Mouse (Mus musculus): ENCODE results near the gene Hax1. TPM values are rescaled to one million over a fixed set of nuclear protein-coding genes. Genes with fewer than 3 reads are reported as not detected.

Hax1 gene
- polyA plus RNA-seq, 1 experiment from 2014 or later: 122 TPM

- H3K27me3 ChIP-seq (ENCODE audit: control insufficient read depth, insufficient read depth, low read length): no peaks in the 10 kb centered on the region
- H3K4me3 ChIP-seq (ENCODE audit: low read depth, low read length): no peak overlapping the region
- H3K27ac ChIP-seq (ENCODE audit: low read length): no peak overlapping the region
- H3K4me2 ChIP-seq (replicated peaks; ENCODE audit: low read depth, low read length): no peak overlapping the region
- peaks cover 27% of the 10 kb centered on the region for H3K4me1 ChIP-seq (ENCODE audit: control insufficient read depth, insufficient read depth, low read length)
- WGBS: 79% methylated on average over 4 of the region's 4 CpGs
- peaks cover 28% of the 10 kb centered on the region for H3K36me3 ChIP-seq (ENCODE audit: control insufficient read depth, insufficient read depth, low read length)
- no peaks in the 10 kb centered on the region for H3K9me3 ChIP-seq (ENCODE audit: control insufficient read depth, low read depth, low read length)
- no peak overlapping the region for H3K9ac ChIP-seq (replicated peaks; ENCODE audit: low read depth, low read length)
- ATAC-seq (ENCODE audit: insufficient number of reproducible peaks, insufficient read depth, low FRiP score, low read depth): no peak
These were observed 39.1 kb downstream of the Hax1 start for GRCm38 (mm10) chr3:89959435-89959834.

GRCm38 (mm10) chr3:89957880-89958279, 40.7 kb downstream of the Hax1 start:
- H3K27me3 ChIP-seq (ENCODE audit: control insufficient read depth, insufficient read depth, low read length): no peaks in the 10 kb centered on the region
- WGBS: 89% methylated on average over 9 of the region's 9 CpGs
- ATAC-seq (ENCODE audit: insufficient number of reproducible peaks, insufficient read depth, low FRiP score, low read depth): no peak
- H3K27ac ChIP-seq (ENCODE audit: low read length): no peak overlapping the region
- H3K4me2 ChIP-seq (replicated peaks; ENCODE audit: low read depth, low read length): no peak overlapping the region
- H3K9ac ChIP-seq (replicated peaks; ENCODE audit: low read depth, low read length): no peak overlapping the region
- peaks cover 27% of the 10 kb centered on the region for H3K4me1 ChIP-seq (ENCODE audit: control insufficient read depth, insufficient read depth, low read length)
- H3K9me3 ChIP-seq (ENCODE audit: control insufficient read depth, low read depth, low read length): no peaks in the 10 kb centered on the region
- no peak overlapping the region for H3K4me3 ChIP-seq (ENCODE audit: low read depth, low read length)
- peaks cover 36% of the 10 kb centered on the region for H3K36me3 ChIP-seq (ENCODE audit: control insufficient read depth, insufficient read depth, low read length)

- Histone ChIP-seq H3K4me2 (replicated peaks; ENCODE audit: low read depth, low read length) (no peak overlapping the region), H3K9me3 (ENCODE audit: control insufficient read depth, low read depth, low read length) (no peaks in the 10 kb centered on the region), H3K27ac (ENCODE audit: low read length) (no peak overlapping the region), H3K4me3 (ENCODE audit: low read depth, low read length) (no peak overlapping the region), H3K27me3 (ENCODE audit: control insufficient read depth, insufficient read depth, low read length) (no peaks in the 10 kb centered on the region), H3K36me3 (ENCODE audit: control insufficient read depth, insufficient read depth, low read length) (peaks cover 50% of the 10 kb centered on the region), H3K4me1 (ENCODE audit: control insufficient read depth, insufficient read depth, low read length) (peaks cover 16% of the 10 kb centered on the region), H3K9ac (replicated peaks; ENCODE audit: low read depth, low read length) (no peak overlapping the region)
- no peak for ATAC-seq (ENCODE audit: insufficient number of reproducible peaks, insufficient read depth, low FRiP score, low read depth)
- 91% methylated on average over 7 of the region's 7 CpGs for WGBS
These were observed 42.2 kb downstream of the Hax1 start for GRCm38 (mm10) chr3:89956177-89956971.

GRCm38 (mm10) chr3:89953420-89953819, 45.2 kb downstream of the Hax1 start:
- WGBS: 4% methylated on average over 4 of the region's 4 CpGs
- Histone ChIP-seq H3K4me1 (ENCODE audit: control insufficient read depth, insufficient read depth, low read length) (no peaks in the 10 kb centered on the region), H3K27ac (ENCODE audit: low read length) (no peak overlapping the region), H3K4me2 (replicated peaks; ENCODE audit: low read depth, low read length) (no peak overlapping the region), H3K27me3 (ENCODE audit: control insufficient read depth, insufficient read depth, low read length) (no peaks in the 10 kb centered on the region), H3K9me3 (ENCODE audit: control insufficient read depth, low read depth, low read length) (no peaks in the 10 kb centered on the region), H3K36me3 (ENCODE audit: control insufficient read depth, insufficient read depth, low read length) (peaks cover 74% of the 10 kb centered on the region), H3K4me3 (ENCODE audit: low read depth, low read length) (no peak overlapping the region), H3K9ac (replicated peaks; ENCODE audit: low read depth, low read length) (no peak overlapping the region)
- ATAC-seq (ENCODE audit: insufficient number of reproducible peaks, insufficient read depth, low FRiP score, low read depth): peak; percentile 26; the same call in 1 of the 2 replicates

- ATAC-seq (ENCODE audit: insufficient number of reproducible peaks, insufficient read depth, low FRiP score, low read depth): no peak
- peaks cover 91% of the 10 kb centered on the region for H3K36me3 ChIP-seq (ENCODE audit: control insufficient read depth, insufficient read depth, low read length)
- 92% methylated on average over 6 of the region's 6 CpGs for WGBS
- H3K4me3 ChIP-seq (ENCODE audit: low read depth, low read length): no peak overlapping the region
- no peaks in the 10 kb centered on the region for H3K27me3 ChIP-seq (ENCODE audit: control insufficient read depth, insufficient read depth, low read length)
- no peaks in the 10 kb centered on the region for H3K9me3 ChIP-seq (ENCODE audit: control insufficient read depth, low read depth, low read length)
- H3K4me2 ChIP-seq (replicated peaks; ENCODE audit: low read depth, low read length): no peak overlapping the region
- H3K9ac ChIP-seq (replicated peaks; ENCODE audit: low read depth, low read length): no peak overlapping the region
- H3K27ac ChIP-seq (ENCODE audit: low read length): no peak overlapping the region
- H3K4me1 ChIP-seq (ENCODE audit: control insufficient read depth, insufficient read depth, low read length): no peaks in the 10 kb centered on the region
These were observed 49.9 kb downstream of the Hax1 start for GRCm38 (mm10) chr3:89948655-89949054.

- Histone ChIP-seq H3K4me1 (ENCODE audit: control insufficient read depth, insufficient read depth, low read length) (no peaks in the 10 kb centered on the region), H3K9me3 (ENCODE audit: control insufficient read depth, low read depth, low read length) (no peaks in the 10 kb centered on the region), H3K27me3 (ENCODE audit: control insufficient read depth, insufficient read depth, low read length) (no peaks in the 10 kb centered on the region), H3K4me3 (ENCODE audit: low read depth, low read length) (no peak overlapping the region), H3K36me3 (ENCODE audit: control insufficient read depth, insufficient read depth, low read length) (peaks cover 94% of the 10 kb centered on the region), H3K9ac (replicated peaks; ENCODE audit: low read depth, low read length) (no peak overlapping the region), H3K4me2 (replicated peaks; ENCODE audit: low read depth, low read length) (no peak overlapping the region), H3K27ac (ENCODE audit: low read length) (no peak overlapping the region)
- ATAC-seq (ENCODE audit: insufficient number of reproducible peaks, insufficient read depth, low FRiP score, low read depth): no peak
- WGBS: 86% methylated on average over 11 of the region's 11 CpGs
These were observed 50.6 kb downstream of the Hax1 start for GRCm38 (mm10) chr3:89948021-89948420.

Small RNAs within 50 kb of the gene (microRNA-seq; reads per million reads assigned to microRNA genes)
- 1.3 reads per million for gene Mir7669

Other genes starting within 250 kb of the Hax1 start
- gene Chrnb2, start 234.1 kb downstream of the Hax1 start, polyA plus RNA-seq (2014; fragmentation: Nextera tagmentation; extraction: Ambion mirVana): 1.9 and 2.5 TPM in 2 replicates
- 21.8 and 22.0 TPM in 2 replicates for gene Ube2q1, start 225.2 kb downstream of the Hax1 start, polyA plus RNA-seq (2014; fragmentation: Nextera tagmentation; extraction: Ambion mirVana)
- 4.0 and 5.7 TPM in 2 replicates for gene She, start 167.4 kb downstream of the Hax1 start, polyA plus RNA-seq (2014; fragmentation: Nextera tagmentation; extraction: Ambion mirVana)
- 1.6 and 1.8 TPM in 2 replicates for gene Il6ra, start 85.6 kb downstream of the Hax1 start, polyA plus RNA-seq (2014; fragmentation: Nextera tagmentation; extraction: Ambion mirVana)
- gene Atp8b2, start 35.3 kb downstream of the Hax1 start, polyA plus RNA-seq (2014; fragmentation: Nextera tagmentation; extraction: Ambion mirVana): 19.0 and 21.0 TPM in 2 replicates
- gene 4933434E20Rik, start 52.9 kb upstream of the Hax1 start, polyA plus RNA-seq (2014; fragmentation: Nextera tagmentation; extraction: Ambion mirVana): 157 and 162 TPM in 2 replicates
- gene Ubap2l, start 53.8 kb upstream of the Hax1 start, polyA plus RNA-seq (2014; fragmentation: Nextera tagmentation; extraction: Ambion mirVana): 242 and 258 TPM in 2 replicates
- gene Tpm3, start 73.9 kb upstream of the Hax1 start, polyA plus RNA-seq (2014; fragmentation: Nextera tagmentation; extraction: Ambion mirVana): 533 and 553 TPM in 2 replicates
- gene Nup210l, start 105.4 kb upstream of the Hax1 start, polyA plus RNA-seq (2014; fragmentation: Nextera tagmentation; extraction: Ambion mirVana): 0.69 and 0.98 TPM in 2 replicates
- gene Rps27, start 214.9 kb upstream of the Hax1 start, polyA plus RNA-seq (2014; fragmentation: Nextera tagmentation; extraction: Ambion mirVana): 2,110 and 2,351 TPM in 2 replicates
- 17.7 and 18.1 TPM in 2 replicates for gene Rab13, start 214.9 kb upstream of the Hax1 start, polyA plus RNA-seq (2014; fragmentation: Nextera tagmentation; extraction: Ambion mirVana)
- gene Jtb, start 232.8 kb upstream of the Hax1 start, polyA plus RNA-seq (2014; fragmentation: Nextera tagmentation; extraction: Ambion mirVana): 112 and 116 TPM in 2 replicates
- 20.6 and 21.4 TPM in 2 replicates for gene Creb3l4, start 244.7 kb upstream of the Hax1 start, polyA plus RNA-seq (2014; fragmentation: Nextera tagmentation; extraction: Ambion mirVana)
- 114 and 119 TPM in 2 replicates for gene Slc39a1, start 249.4 kb upstream of the Hax1 start, polyA plus RNA-seq (2014; fragmentation: Nextera tagmentation; extraction: Ambion mirVana)